Mouse (Mus musculus) heart, embryonic 12.5 days (tissue): ENCODE results near the gene Higd1c. TPM values are rescaled to one million over a fixed set of nuclear protein-coding genes. Genes with fewer than 3 reads are reported as not detected.

Experiments used
- ATAC-seq: fragments of 200-750 bp; cut with Nextera tagmentation; 2 replicates; pipeline ENCODE4 v1.8.0; 2017; ENCODE audit warnings: moderate TSS enrichment, moderate library complexity; ENCODE audit not compliant: insufficient number of reproducible peaks, low FRiP score
- H3K27ac ChIP-seq: fragments of 300-500 bp; sonication (generic); 2 replicates; pipeline ENCODE4 v1.5.1; 2016; ENCODE audit warnings: mild to moderate bottlenecking, moderate library complexity; ENCODE audit not compliant: poor library complexity, severe bottlenecking
- H3K27me3 ChIP-seq: fragments of 300-500 bp; sonication (generic); replicated peaks from 2 replicates; pipeline ENCODE4 v1.6.1; 2016; ENCODE audit warnings: mild to moderate bottlenecking, moderate library complexity
- H3K36me3 ChIP-seq: fragments of 300-500 bp; sonication (generic); 2 replicates; pipeline ENCODE4 v1.6.1; 2016; ENCODE audit warnings: mild to moderate bottlenecking, moderate library complexity
- H3K4me1 ChIP-seq: fragments of 300-500 bp; sonication (generic); replicated peaks from 2 replicates; pipeline ENCODE4 v1.6.1; 2016; ENCODE audit warnings: mild to moderate bottlenecking
- H3K4me2 ChIP-seq: fragments of 300-500 bp; sonication (generic); 2 replicates; pipeline ENCODE4 v1.6.1; 2016; ENCODE audit warnings: mild to moderate bottlenecking, moderate library complexity
- H3K4me3 ChIP-seq: fragments of 300-500 bp; sonication (generic); 2 replicates; pipeline ENCODE4 v1.5.1; 2016; ENCODE audit warnings: mild to moderate bottlenecking
- H3K9ac ChIP-seq: fragments of 300-500 bp; sonication (generic); 2 replicates; pipeline ENCODE4 v1.6.1; 2016; ENCODE audit warnings: mild to moderate bottlenecking, moderate library complexity
- H3K9me3 ChIP-seq: fragments of 300-500 bp; sonication (generic); replicated peaks from 2 replicates; pipeline ENCODE4 v1.6.1; 2016; ENCODE audit warnings: mild to moderate bottlenecking, moderate library complexity
- WGBS: fragments of 180-500 bp; shearing (Covaris S2); methylation state at CpG from one replicate; pipeline ENCODE4 v1.1.7; 2016; 5-methylcytosine and 5-hydroxymethylcytosine counted together
- polyA plus RNA-seq: library from polyadenylated mRNA; unstranded; fragments of >200 nt; fragmentation: Nextera tagmentation; extraction: Ambion mirVana; gene quantifications from 2 replicates; pipeline ENCODE4 v1.2.1, GENCODE M21; 2016

The Higd1c gene
- polyA plus RNA-seq, 1 experiment from 2014 or later: not detected

- no peak overlapping the region for H3K4me2 ChIP-seq
- H3K4me1 ChIP-seq: peaks cover 36% of the 10 kb centered on the region
- peaks cover 3% of the 10 kb centered on the region; the same call in 1 of the 2 replicates for H3K9me3 ChIP-seq
- no peaks in the 10 kb centered on the region for H3K27me3 ChIP-seq
- no peak overlapping the region for H3K27ac ChIP-seq
- H3K36me3 ChIP-seq: peaks cover 32% of the 10 kb centered on the region
- ATAC-seq: peak; percentile 26; the same call in 1 of the 2 replicates
- H3K9ac ChIP-seq: no peak overlapping the region
- 74% methylated on average over 7 of the region's 7 CpGs for WGBS
- no peak overlapping the region for H3K4me3 ChIP-seq
These were observed 27.3 kb downstream of the Higd1c start for GRCm38 (mm10) chr15:100391599-100391998.

- H3K4me2 ChIP-seq: no peak overlapping the region
- H3K9ac ChIP-seq: no peak overlapping the region
- peaks cover 3% of the 10 kb centered on the region; the same call in 1 of the 2 replicates for H3K9me3 ChIP-seq
- peaks cover 46% of the 10 kb centered on the region for H3K36me3 ChIP-seq
- H3K27me3 ChIP-seq: no peaks in the 10 kb centered on the region
- ATAC-seq: no peak
- H3K4me1 ChIP-seq: peaks cover 36% of the 10 kb centered on the region
- no peak overlapping the region for H3K27ac ChIP-seq
- WGBS: 75% methylated on average over 11 of the region's 11 CpGs
- H3K4me3 ChIP-seq: no peak overlapping the region
These were observed 28.7 kb downstream of the Higd1c start for GRCm38 (mm10) chr15:100393016-100393415.

GRCm38 (mm10) chr15:100395561-100395960 lies 31.2 kb downstream of the Higd1c start:
- peaks cover 71% of the 10 kb centered on the region for H3K36me3 ChIP-seq

GRCm38 (mm10) chr15:100400592-100401250 lies 36.4 kb downstream of the Higd1c start:
- H3K4me1 ChIP-seq: no peaks in the 10 kb centered on the region
- H3K9ac ChIP-seq: no peak overlapping the region
- H3K9me3 ChIP-seq: peaks cover 2% of the 10 kb centered on the region; the same call in 1 of the 2 replicates
- H3K4me3 ChIP-seq: no peak overlapping the region
- H3K36me3 ChIP-seq: peaks cover 95% of the 10 kb centered on the region
- no peak for ATAC-seq
- 87% methylated on average over 16 of the region's 16 CpGs for WGBS
- H3K27me3 ChIP-seq: no peaks in the 10 kb centered on the region
- no peak overlapping the region for H3K27ac ChIP-seq
- no peak overlapping the region for H3K4me2 ChIP-seq

More at GRCm38 (mm10) chr15:100395561-100395960, 31.2 kb downstream of the Higd1c start:
- no peak overlapping the region for H3K27ac ChIP-seq
- no peak for ATAC-seq
- no peak overlapping the region for H3K4me3 ChIP-seq
- H3K9ac ChIP-seq: no peak overlapping the region
- WGBS: 95% methylated on average over 3 of the region's 3 CpGs
- peaks cover 3% of the 10 kb centered on the region; the same call in 1 of the 2 replicates for H3K9me3 ChIP-seq
- peaks cover 23% of the 10 kb centered on the region for H3K4me1 ChIP-seq
- H3K4me2 ChIP-seq: no peak overlapping the region
- no peaks in the 10 kb centered on the region for H3K27me3 ChIP-seq

GRCm38 (mm10) chr15:100401811-100402210 lies 37.5 kb downstream of the Higd1c start:
- H3K36me3 ChIP-seq: peaks cover 88% of the 10 kb centered on the region
- no peaks in the 10 kb centered on the region for H3K27me3 ChIP-seq
- no peak overlapping the region for H3K4me2 ChIP-seq
- no peak overlapping the region for H3K4me3 ChIP-seq
- no peak for ATAC-seq
- no peak overlapping the region for H3K27ac ChIP-seq
- no peak overlapping the region for H3K9ac ChIP-seq
- no peaks in the 10 kb centered on the region for H3K4me1 ChIP-seq
- H3K9me3 ChIP-seq: no peaks in the 10 kb centered on the region
- WGBS: 91% methylated on average over 4 of the region's 4 CpGs

- peaks cover 85% of the 10 kb centered on the region for H3K36me3 ChIP-seq
- no peaks in the 10 kb centered on the region for H3K9me3 ChIP-seq
- no peak overlapping the region for H3K9ac ChIP-seq
- no peak overlapping the region for H3K27ac ChIP-seq
- no peak overlapping the region for H3K4me2 ChIP-seq
- 82% methylated on average over 14 of the region's 14 CpGs for WGBS
- H3K4me3 ChIP-seq: no peak overlapping the region
- ATAC-seq: no peak
- no peaks in the 10 kb centered on the region for H3K27me3 ChIP-seq
- no peaks in the 10 kb centered on the region for H3K4me1 ChIP-seq
These were observed 38.0 kb downstream of the Higd1c start for GRCm38 (mm10) chr15:100402347-100402746.

GRCm38 (mm10) chr15:100402798-100403197 lies 38.5 kb downstream of the Higd1c start:
- H3K27ac ChIP-seq: no peak overlapping the region
- 87% methylated on average over 4 of the region's 4 CpGs for WGBS
- no peaks in the 10 kb centered on the region for H3K27me3 ChIP-seq
- no peak overlapping the region for H3K4me2 ChIP-seq
- no peak overlapping the region for H3K9ac ChIP-seq
- peaks cover 83% of the 10 kb centered on the region for H3K36me3 ChIP-seq
- no peaks in the 10 kb centered on the region for H3K9me3 ChIP-seq
- ATAC-seq: no peak
- no peak overlapping the region for H3K4me3 ChIP-seq
- no peaks in the 10 kb centered on the region for H3K4me1 ChIP-seq

- 91% methylated on average over 16 of the region's 16 CpGs for WGBS
- ATAC-seq: no peak
- Histone ChIP-seq H3K36me3 (peaks cover 83% of the 10 kb centered on the region), H3K4me2 (no peak overlapping the region), H3K4me3 (no peak overlapping the region), H3K27me3 (no peaks in the 10 kb centered on the region), H3K27ac (no peak overlapping the region), H3K9me3 (no peaks in the 10 kb centered on the region), H3K4me1 (no peaks in the 10 kb centered on the region), H3K9ac (no peak overlapping the region)
These were observed 39.1 kb downstream of the Higd1c start for GRCm38 (mm10) chr15:100403318-100404000.

- Histone ChIP-seq H3K9me3 (no peaks in the 10 kb centered on the region), H3K36me3 (peaks cover 75% of the 10 kb centered on the region), H3K4me3 (no peak overlapping the region), H3K27me3 (no peaks in the 10 kb centered on the region), H3K4me1 (no peaks in the 10 kb centered on the region), H3K27ac (no peak overlapping the region), H3K9ac (no peak overlapping the region), H3K4me2 (no peak overlapping the region)
- no peak for ATAC-seq
- 58% methylated on average over 5 of the region's 5 CpGs for WGBS
These were observed 41.7 kb downstream of the Higd1c start for GRCm38 (mm10) chr15:100406088-100406487.

- H3K9ac ChIP-seq: no peak overlapping the region
- no peak overlapping the region for H3K27ac ChIP-seq
- H3K4me3 ChIP-seq: no peak overlapping the region
- H3K4me2 ChIP-seq: no peak overlapping the region
- ATAC-seq: peak; percentile 91
- WGBS: 58% methylated on average over 14 of the region's 14 CpGs
- H3K4me1 ChIP-seq: peaks cover 23% of the 10 kb centered on the region
- no peaks in the 10 kb centered on the region for H3K27me3 ChIP-seq
- H3K9me3 ChIP-seq: no peaks in the 10 kb centered on the region
- H3K36me3 ChIP-seq: peaks cover 29% of the 10 kb centered on the region
These were observed 46.8 kb downstream of the Higd1c start for GRCm38 (mm10) chr15:100410918-100411672.

- no peaks in the 10 kb centered on the region for H3K27me3 ChIP-seq
- ATAC-seq: no peak
- H3K9me3 ChIP-seq: no peaks in the 10 kb centered on the region
- H3K27ac ChIP-seq: 0 out of 2 replicates have a peak overlapping the region, but pooled peaks have one; percentile 2
- H3K4me1 ChIP-seq: peaks cover 23% of the 10 kb centered on the region
- peaks cover 29% of the 10 kb centered on the region for H3K36me3 ChIP-seq
- no peak overlapping the region for H3K4me3 ChIP-seq
- H3K9ac ChIP-seq: no peak overlapping the region
- no peak overlapping the region for H3K4me2 ChIP-seq
- WGBS: 82% methylated on average over 5 of the region's 5 CpGs
These were observed 47.4 kb downstream of the Higd1c start for GRCm38 (mm10) chr15:100411731-100412130.
